Mouse (Mus musculus) CH12.LX (cell line): ENCODE measurements around the gene Psmc3ip. TPM values are rescaled to one million over a fixed set of nuclear protein-coding genes. Genes with fewer than 3 reads are reported as not detected.

Experiments used
- DNase-seq: peaks from one replicate; pipeline ENCODE4 v3.0.0-alpha.2; 2013; ENCODE audit errors: extremely low read depth
- H3K27ac ChIP-seq: 2 replicates; pipeline ENCODE4 v1.5.1; 2012; ENCODE audit warnings: low read depth, mild to moderate bottlenecking, control low read depth, moderate library complexity; ENCODE audit not compliant: insufficient read depth
- H3K27me3 ChIP-seq: replicated peaks from 2 replicates; pipeline ENCODE3; 2012; ENCODE audit warnings: inconsistent platforms
- H3K36me3 ChIP-seq, 2 experiments: replicated peaks in 1 of 2; 2 replicates each; pipeline versions ENCODE3 to v1.6.1; 2012; ENCODE audit warnings: inconsistent platforms in 1 of 2, low read length in 1 of 2, mild to moderate bottlenecking in 1 of 2, mixed read lengths in 1 of 2, moderate library complexity in 1 of 2; ENCODE audit not compliant: control insufficient read depth in 1 of 2, insufficient read depth in 1 of 2
- H3K4me1 ChIP-seq, 2 experiments: 2 replicates each; pipeline ENCODE4 v1.6.1; 2012; ENCODE audit warnings: inconsistent platforms in 1 of 2, moderate library complexity in 1 of 2; ENCODE audit not compliant: insufficient read depth in 2 of 2, control insufficient read depth in 1 of 2
- H3K4me2 ChIP-seq: 2 replicates; pipeline ENCODE4 v1.6.1; 2012; ENCODE audit warnings: low read depth, mild to moderate bottlenecking, control low read depth; ENCODE audit not compliant: poor library complexity, insufficient read depth, severe bottlenecking
- H3K4me3 ChIP-seq, 3 experiments: fragments of 150-350 bp in 1 of 3; sonication (generic) in 1 of 3; replicated peaks in 1 of 3; 2 replicates each; pipeline versions ENCODE3 to v1.5.1; 2011 to 2012; ENCODE audit warnings: low read depth in 2 of 3, low read length in 2 of 3, mild to moderate bottlenecking in 2 of 3, moderate library complexity in 2 of 3, control low read depth in 1 of 3, improper control_type of control experiment in 1 of 3, inconsistent platforms in 1 of 3, mixed read lengths in 1 of 3; ENCODE audit not compliant: poor library complexity in 1 of 3
- H3K79me2 ChIP-seq: replicated peaks from 2 replicates; pipeline ENCODE4 v1.6.1; 2012; ENCODE audit warnings: mild to moderate bottlenecking, moderate library complexity; ENCODE audit not compliant: control insufficient read depth, poor library complexity, insufficient read depth, severe bottlenecking; ENCODE audit errors: extremely low read depth
- H3K9ac ChIP-seq: 2 replicates; pipeline ENCODE4 v1.6.1; 2012; ENCODE audit warnings: low read depth, mild to moderate bottlenecking, control low read depth, moderate library complexity; ENCODE audit not compliant: insufficient read depth
- H3K9me3 ChIP-seq: replicated peaks from 2 replicates; pipeline ENCODE3; 2012; ENCODE audit warnings: low read length, inconsistent platforms, mixed read lengths
- BHLHE40 ChIP-seq: IDR thresholded peaks from 2 replicates; pipeline ENCODE4 v1.6.1; 2011; ENCODE audit warnings: mild to moderate bottlenecking, low read depth, low read length, improper control_type of control experiment
- CHD1 ChIP-seq: IDR thresholded peaks from 2 replicates; pipeline ENCODE4 v1.6.1; 2012; ENCODE audit warnings: low read depth, low read length, improper control_type of control experiment, inconsistent platforms
- CHD2 ChIP-seq: IDR thresholded peaks from 2 replicates; pipeline ENCODE4 v1.6.1; 2011; ENCODE audit warnings: low read length, improper control_type of control experiment
- CTCF ChIP-seq, 2 experiments: IDR thresholded peaks in 1 of 2; conservative IDR thresholded peaks in 1 of 2; 2 replicates each; pipeline ENCODE4 v1.5.1; 2011 to 2012; ENCODE audit warnings: low read depth in 2 of 2, low read length in 2 of 2, improper control_type of control experiment in 1 of 2, inconsistent platforms in 1 of 2, mild to moderate bottlenecking in 1 of 2, moderate library complexity in 1 of 2
- E2F4 ChIP-seq: IDR thresholded peaks from 2 replicates; pipeline ENCODE4 v1.6.1; 2011; ENCODE audit warnings: low read depth, low read length, improper control_type of control experiment; ENCODE audit not compliant: insufficient replicate concordance
- ELF1 ChIP-seq: IDR thresholded peaks from 2 replicates; pipeline ENCODE4 v1.6.1; 2014; ENCODE audit warnings: low read depth, mild to moderate bottlenecking, inconsistent platforms, low read length, improper control_type of control experiment
- EP300 ChIP-seq: IDR thresholded peaks from 2 replicates; pipeline ENCODE4 v1.6.1; 2011; ENCODE audit warnings: low read length, improper control_type of control experiment
- ETS1 ChIP-seq: conservative IDR thresholded peaks from 2 replicates; pipeline ENCODE4 v1.6.1; 2012; ENCODE audit warnings: low read depth, mild to moderate bottlenecking, inconsistent platforms, low read length, improper control_type of control experiment, moderate library complexity
- GABPA ChIP-seq: IDR thresholded peaks from 2 replicates; pipeline ENCODE4 v1.6.1; 2012; ENCODE audit warnings: low read depth, low read length, improper control_type of control experiment, inconsistent platforms; ENCODE audit not compliant: insufficient replicate concordance
- HCFC1 ChIP-seq: IDR thresholded peaks from 2 replicates; pipeline ENCODE4 v1.6.1; 2012; ENCODE audit warnings: low read depth, mild to moderate bottlenecking, inconsistent platforms, low read length, improper control_type of control experiment
- IRF4 ChIP-seq: IDR thresholded peaks from 2 replicates; pipeline ENCODE4 v1.6.1; 2014; ENCODE audit warnings: low read depth, mild to moderate bottlenecking, inconsistent platforms, low read length, improper control_type of control experiment
- JUN ChIP-seq: IDR thresholded peaks from 2 replicates; pipeline ENCODE4 v1.6.1; 2011; ENCODE audit warnings: low read depth, mild to moderate bottlenecking, low read length, improper control_type of control experiment, moderate library complexity; ENCODE audit not compliant: insufficient read depth
- JUND ChIP-seq: conservative IDR thresholded peaks from 2 replicates; pipeline ENCODE4 v1.6.1; 2011; ENCODE audit warnings: low read depth, low read length, improper control_type of control experiment
- KAT2A ChIP-seq: IDR thresholded peaks from 2 replicates; pipeline ENCODE4 v1.6.1; 2012; ENCODE audit warnings: low read length, improper control_type of control experiment, inconsistent platforms; ENCODE audit not compliant: insufficient replicate concordance
- MAFK ChIP-seq: IDR thresholded peaks from 2 replicates; pipeline ENCODE4 v1.6.1; 2011; ENCODE audit warnings: low read length, improper control_type of control experiment; ENCODE audit not compliant: insufficient replicate concordance
- MAX ChIP-seq: IDR thresholded peaks from 2 replicates; pipeline ENCODE4 v1.6.1; 2011; ENCODE audit warnings: low read length, improper control_type of control experiment
- MAZ ChIP-seq: IDR thresholded peaks from 2 replicates; pipeline ENCODE4 v1.6.1; 2012; ENCODE audit warnings: low read depth, mild to moderate bottlenecking, inconsistent platforms, low read length, improper control_type of control experiment, moderate library complexity
- MEF2A ChIP-seq: IDR thresholded peaks from 2 replicates; pipeline ENCODE4 v1.6.1; 2014; ENCODE audit warnings: low read depth, mild to moderate bottlenecking, inconsistent platforms, low read length, improper control_type of control experiment, borderline replicate concordance
- MXI1 ChIP-seq: IDR thresholded peaks from 2 replicates; pipeline ENCODE4 v1.6.1; 2011; ENCODE audit warnings: mild to moderate bottlenecking, low read depth, low read length, improper control_type of control experiment
- MYC ChIP-seq: IDR thresholded peaks from 2 replicates; pipeline ENCODE4 v1.6.1; 2011; ENCODE audit warnings: low read depth, mild to moderate bottlenecking, improper control_type of control experiment, low read length
- NELFE ChIP-seq: IDR thresholded peaks from 2 replicates; pipeline ENCODE4 v1.6.1; 2011; ENCODE audit warnings: low read depth, low read length, improper control_type of control experiment
- NRF1 ChIP-seq: IDR thresholded peaks from 2 replicates; pipeline ENCODE4 v1.6.1; 2014; ENCODE audit warnings: low read depth, mild to moderate bottlenecking, inconsistent platforms, low read length, improper control_type of control experiment, moderate library complexity
- PAX5 ChIP-seq: IDR thresholded peaks from 2 replicates; pipeline ENCODE4 v1.6.1; 2012; ENCODE audit warnings: low read length, inconsistent platforms, mixed read lengths
- POLR2A ChIP-seq: IDR thresholded peaks from 2 replicates; pipeline ENCODE4 v1.6.1; 2011; ENCODE audit warnings: low read depth, mild to moderate bottlenecking, improper control_type of control experiment, low read length
- POLR2AphosphoS2 ChIP-seq: IDR thresholded peaks from 2 replicates; pipeline ENCODE4 v1.6.1; 2011; ENCODE audit warnings: low read depth, low read length, improper control_type of control experiment
- RAD21 ChIP-seq: IDR thresholded peaks from 2 replicates; pipeline ENCODE4 v1.6.1; 2011; ENCODE audit warnings: low read depth, mild to moderate bottlenecking, low read length, improper control_type of control experiment, moderate library complexity
- RCOR1 ChIP-seq: conservative IDR thresholded peaks from 2 replicates; pipeline ENCODE4 v1.6.1; 2012; ENCODE audit warnings: low read depth, mild to moderate bottlenecking, inconsistent platforms, low read length, improper control_type of control experiment
- SIN3A ChIP-seq: IDR thresholded peaks from 2 replicates; pipeline ENCODE4 v1.6.1; 2012; ENCODE audit warnings: low read length, improper control_type of control experiment, inconsistent platforms
- SMC3 ChIP-seq: IDR thresholded peaks from 2 replicates; pipeline ENCODE4 v1.6.1; 2011; ENCODE audit warnings: low read depth, low read length, improper control_type of control experiment
- TBP ChIP-seq: conservative IDR thresholded peaks from 2 replicates; pipeline ENCODE4 v1.6.1; 2011; ENCODE audit warnings: low read depth, low read length, improper control_type of control experiment
- TCF12 ChIP-seq: IDR thresholded peaks from 2 replicates; pipeline ENCODE4 v1.6.1; 2014; ENCODE audit warnings: low read depth, mild to moderate bottlenecking, inconsistent platforms, low read length, improper control_type of control experiment
- UBTF ChIP-seq: IDR thresholded peaks from 2 replicates; pipeline ENCODE4 v1.6.1; 2012; ENCODE audit warnings: low read depth, mild to moderate bottlenecking, inconsistent platforms, low read length, improper control_type of control experiment, moderate library complexity
- USF1 ChIP-seq: IDR thresholded peaks from 2 replicates; pipeline ENCODE4 v1.6.1; 2014; ENCODE audit warnings: low read depth, mild to moderate bottlenecking, inconsistent platforms, low read length, improper control_type of control experiment
- USF2 ChIP-seq: conservative IDR thresholded peaks from 2 replicates; pipeline ENCODE4 v1.6.1; 2011; ENCODE audit warnings: low read depth, low read length, improper control_type of control experiment
- ZC3H11A ChIP-seq: IDR thresholded peaks from 2 replicates; pipeline ENCODE4 v1.6.1; 2012; ENCODE audit warnings: low read depth, mild to moderate bottlenecking, inconsistent platforms, low read length, improper control_type of control experiment
- ZKSCAN1 ChIP-seq: IDR thresholded peaks from 2 replicates; pipeline ENCODE4 v1.6.1; 2012; ENCODE audit warnings: low read depth, inconsistent platforms, low read length, improper control_type of control experiment, borderline replicate concordance
- ZMIZ1 ChIP-seq: IDR thresholded peaks from 2 replicates; pipeline ENCODE4 v1.6.1; 2012; ENCODE audit warnings: low read depth, mild to moderate bottlenecking, inconsistent platforms, low read length, improper control_type of control experiment
- ZNF384 ChIP-seq: IDR thresholded peaks from 2 replicates; pipeline ENCODE4 v1.6.1; 2012; ENCODE audit warnings: low read depth, low read length, improper control_type of control experiment, inconsistent platforms
- dilution Hi-C: fragments of 300-500 bp; cut with MboI; formaldehyde crosslinking; loops from 2 replicates; pipeline ENCODE4 v1.14.3; 2020; ENCODE audit warnings: low sequenced_read_pairs; ENCODE audit not compliant: extremely low pct_unique_long_range_greater_than_20kb, extremely low pct_ligation_motif_present
- in situ Hi-C: fragments of 300-500 bp; cut with MboI; formaldehyde crosslinking; loops from 3 replicates; pipeline ENCODE4 v1.14.3; 2019; ENCODE audit warnings: low sequenced_read_pairs, low pct_ligation_motif_present, low pct_unique_long_range_greater_than_20kb, mixed read lengths
- polyA plus RNA-seq: library from polyadenylated mRNA; unstranded; fragments of >175 nt; gene quantifications from 2 replicates; pipeline ENCODE4 v1.2.1, GENCODE M21; 2012; ENCODE audit warnings: low read depth; ENCODE audit not compliant: insufficient read length
- total RNA-seq, 2 experiments: library from RNA; depleted of rRNA; stranded (reverse); fragments of 300-350 nt in 1 of 2; fragments of >200 nt in 1 of 2; gene quantifications; 2 replicates each; pipeline ENCODE4 v1.2.3; 2012 to 2014

Psmc3ip gene
- total and polyA plus RNA-seq, 3 experiments: 63.7 to 89.9 (median 85.9) TPM

GRCm38 (mm10) chr11:101119761-101120544, 24.7 kb upstream of the Psmc3ip start, which contains the start of the genes Retreg3 and Tubg1:
Gene Retreg3, minus strand, starts transcription at chr11:101119893.
Gene Tubg1, plus strand, starts transcription at chr11:101119938.
- Histone ChIP-seq H3K4me3 (peak within 1 kb of the TSS; percentile 69 to 95 (median 82)), H3K9ac (peak within 1 kb of the TSS; percentile 87), H3K4me2 (peak within 1 kb of the TSS; percentile 76), H3K27ac (peak within 1 kb of the TSS; percentile 69), H3K79me2 (peaks cover 58% of the 10 kb centered on the region), H3K36me3 (peaks cover 27 to 51% of the 10 kb centered on the region in 2 experiments), H3K9me3 (no peaks in the 10 kb centered on the region), H3K27me3 (no peaks in the 10 kb centered on the region), H3K4me1 (peaks cover 20 to 58% of the 10 kb centered on the region in 2 experiments)
- TF ChIP-seq CHD2 (0 out of 2 replicates have a peak, but pooled peaks have one; percentile 38), SMC3 (0 out of 2 replicates have a peak, but pooled peaks have one; percentile 2), TCF12 (peak; percentile 90), JUND (no peak), PAX5 (no peak), RCOR1 (0 out of 2 replicates have a peak, but pooled peaks have one; percentile 64), HCFC1 (peak; percentile 86), ETS1 (peak; percentile 26; the same call in 1 of the 2 replicates), EP300 (no peak), ZNF384 (no peak), NRF1 (peak; percentile 93), TBP (peak; percentile 73; the same call in 1 of the 2 replicates), BHLHE40 (peak; percentile 63; the same call in 1 of the 2 replicates), ELF1 (peak; percentile 96), RAD21 (no peak; the same call in 1 of the 2 replicates), ZKSCAN1 (no peak), CTCF (conservative IDR thresholded peaks at IDR 0.05 in 1 of 2, IDR thresholded peaks at IDR 0.05 in 1 of 2; ENCODE audit: low read depth in 2 of 2, low read length in 2 of 2) (no peak), POLR2AphosphoS2 (peak; percentile 86), USF1 (0 out of 2 replicates have a peak, but pooled peaks have one; percentile 6), KAT2A (peak; percentile 85; the same call in 1 of the 2 replicates), MXI1 (peak; percentile 87), IRF4 (peak; percentile 66), MAFK (no peak), POLR2A (peak; percentile 99), JUN (peak; percentile 13; the same call in 1 of the 2 replicates), SIN3A (peak; percentile 90), NELFE (peak; percentile 97), MAZ (peak; percentile 90), USF2 (no peak), E2F4 (peak; percentile 96), MAX (peak; percentile 95), GABPA (no peak; the same call in 1 of the 2 replicates), UBTF (0 out of 2 replicates have a peak, but pooled peaks have one; percentile 16), MEF2A (peak; percentile 74), ZMIZ1 (peak; percentile 93), MYC (peak; percentile 86), CHD1 (no peak), ZC3H11A (no peak)
- in situ Hi-C loops: no loop called here
- dilution Hi-C loops: no loop called here
- DNase-seq: peak; percentile 100
